Mouse (Mus musculus): Measurements from ENCODE around the gene Fos.

GRCm38 (mm10) chr12:85443456-85443855 is 30.2 kb upstream of the Fos start:
- TF ChIP-seq CTCF (IDR thresholded peaks at IDR 0.05; ENCODE audit: borderline replicate concordance, extremely low read depth, insufficient read depth, insufficient read length): no peak
- no peak for TF ChIP-seq POLR2A (IDR thresholded peaks at IDR 0.05; ENCODE audit: borderline replicate concordance, extremely low read depth, insufficient read depth, insufficient read length, poor library complexity, severe bottlenecking)
